Mouse (Mus musculus) brain, adult 2 months (tissue): ENCODE data around the gene Notch1.

ENCODE experiments used
- DNase-seq: peaks from one replicate; pipeline ENCODE4 v3.0.0; 2011; ENCODE audit warnings: low read depth, low spot score

The Notch1 gene

GRCm38 (mm10) chr2:26516275-26516674, at the start of gene Notch1:
TSS of gene Notch1 (minus strand) at chr2:26516663.
- no peak for DNase-seq

DNA sequence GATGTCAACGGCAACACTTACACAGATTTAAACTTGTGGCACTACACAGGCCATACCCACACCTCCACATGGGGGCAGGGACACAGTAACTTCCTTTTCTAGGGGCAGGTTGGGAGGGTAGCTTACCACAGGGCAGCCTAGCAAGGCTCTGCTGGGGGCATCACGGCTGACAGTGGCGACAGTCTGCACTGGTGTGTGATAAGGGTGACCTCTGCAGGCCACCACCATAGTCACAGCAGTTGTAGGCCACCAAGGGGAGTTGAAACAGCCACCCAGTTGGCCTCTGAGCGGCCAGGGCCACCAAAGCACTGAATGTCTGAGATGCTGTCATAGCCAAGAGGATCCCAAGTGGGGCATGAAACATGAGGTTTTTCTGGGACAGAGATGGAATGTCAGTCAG, 49.8 kb upstream of the Notch1 start:
- peak; percentile 60 for DNase-seq

GRCm38 (mm10) chr2:26561351-26562016, 45.0 kb upstream of the Notch1 start:
- DNase-seq, result peak; percentile 79

DNA sequence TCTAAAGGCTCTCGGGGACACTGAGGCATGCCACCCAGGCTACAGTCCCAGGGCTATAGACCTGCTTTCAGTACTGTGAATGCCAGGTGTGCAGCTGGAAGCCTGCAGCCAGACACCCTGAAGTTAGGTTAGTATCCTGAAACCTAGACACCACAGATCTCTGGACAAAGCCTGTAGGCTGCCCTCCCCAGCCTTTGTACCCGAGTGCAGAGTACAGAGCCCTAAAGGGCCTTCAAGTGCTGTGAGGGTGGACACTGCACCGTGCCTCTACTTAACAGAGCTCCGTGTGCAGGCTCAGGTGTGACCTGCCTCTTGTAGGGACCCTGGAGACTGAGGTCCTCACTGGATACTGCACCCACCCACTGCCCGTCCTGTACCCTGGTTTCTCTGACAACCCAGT, 44.0 kb upstream of the Notch1 start:
- DNase-seq, result no peak

DNA sequence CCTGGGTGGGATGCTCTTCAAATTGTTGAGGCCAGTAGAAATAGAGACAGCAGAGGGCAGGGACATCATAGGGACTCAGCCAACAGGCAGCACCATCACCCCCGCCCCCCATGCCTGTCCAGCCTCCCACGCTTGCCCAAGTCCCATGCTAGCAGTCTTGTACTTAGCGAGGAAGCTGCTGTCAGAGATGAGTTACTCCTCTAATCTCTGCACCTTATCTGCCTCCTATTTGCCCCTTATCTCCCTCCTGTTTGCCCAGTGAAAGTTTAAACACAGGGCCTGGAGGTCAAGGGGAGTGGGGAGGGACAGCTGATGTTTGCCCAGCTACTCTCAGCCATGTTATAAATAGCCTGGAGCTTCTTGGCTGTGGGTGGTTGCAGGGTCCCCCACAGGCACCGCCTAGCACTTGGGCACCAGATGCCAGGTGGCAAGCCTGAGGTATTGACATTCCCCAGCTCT, 40.1 kb upstream of the Notch1 start:
- DNase-seq, result no peak

DNA sequence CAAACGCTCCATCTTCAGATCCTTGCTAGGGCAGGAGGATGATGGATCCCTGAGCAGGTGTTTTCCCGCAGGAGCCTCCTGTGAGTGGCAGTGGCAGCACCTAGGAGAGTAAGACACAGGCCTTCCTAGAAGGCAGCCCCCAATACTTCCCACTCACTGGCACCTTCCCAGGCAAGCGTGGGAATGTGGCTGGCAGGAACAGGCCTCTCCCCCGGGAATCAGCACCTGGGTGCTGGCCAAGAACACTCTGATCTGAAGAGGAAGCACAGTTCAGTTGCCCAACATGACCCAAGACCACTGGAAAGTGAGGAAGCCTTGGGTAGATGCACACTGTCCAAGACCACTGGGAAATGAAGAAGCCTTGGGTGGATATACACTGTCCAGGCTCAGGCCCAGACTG, 38.6 kb upstream of the Notch1 start:
- peak; percentile 69 for DNase-seq

DNA sequence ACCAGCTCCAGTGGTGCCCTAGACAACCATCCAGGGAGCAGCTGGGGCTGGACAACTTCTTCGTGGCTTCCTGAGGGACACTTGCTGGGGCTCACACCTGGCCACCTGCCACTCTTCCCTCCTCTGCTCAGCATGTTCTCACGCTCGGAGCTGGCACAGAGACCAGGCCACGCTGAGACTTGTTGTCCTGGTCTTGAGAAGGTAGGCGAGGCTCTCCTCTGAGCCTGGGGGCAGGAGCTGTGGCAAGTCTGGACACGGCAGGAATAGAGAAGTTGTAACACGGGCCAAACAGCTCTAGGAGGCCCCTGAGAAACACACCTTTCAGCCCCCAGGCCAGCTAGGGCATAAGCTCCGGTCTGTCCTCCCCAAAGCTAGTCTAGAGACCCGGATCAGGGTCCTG, 37.4 kb upstream of the Notch1 start:
- DNase-seq, result no peak

DNA sequence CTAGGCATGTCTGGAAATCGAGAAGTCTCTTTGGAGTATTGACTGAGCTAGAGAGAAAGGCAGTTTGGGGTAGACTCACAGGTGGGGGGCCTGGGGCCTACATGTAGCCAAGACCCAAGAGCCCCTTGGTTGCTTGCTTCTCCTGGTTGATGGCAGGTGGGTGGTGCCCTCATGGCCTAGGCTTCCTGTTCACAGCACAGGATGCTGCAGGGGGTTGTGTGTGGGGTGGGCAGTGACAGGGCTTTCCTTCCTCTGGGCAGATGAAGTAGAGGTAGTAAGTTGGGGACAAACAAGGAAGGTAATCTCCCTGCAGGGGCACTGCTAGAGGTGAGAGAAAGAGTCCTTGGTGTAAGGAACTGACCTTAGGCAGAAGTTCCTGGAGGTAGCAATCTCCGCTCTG, 35.6 kb upstream of the Notch1 start:
- DNase-seq, result no peak

- no peak for DNase-seq
These were observed 35.0 kb upstream of the Notch1 start for GRCm38 (mm10) chr2:26551446-26551845.

DNA sequence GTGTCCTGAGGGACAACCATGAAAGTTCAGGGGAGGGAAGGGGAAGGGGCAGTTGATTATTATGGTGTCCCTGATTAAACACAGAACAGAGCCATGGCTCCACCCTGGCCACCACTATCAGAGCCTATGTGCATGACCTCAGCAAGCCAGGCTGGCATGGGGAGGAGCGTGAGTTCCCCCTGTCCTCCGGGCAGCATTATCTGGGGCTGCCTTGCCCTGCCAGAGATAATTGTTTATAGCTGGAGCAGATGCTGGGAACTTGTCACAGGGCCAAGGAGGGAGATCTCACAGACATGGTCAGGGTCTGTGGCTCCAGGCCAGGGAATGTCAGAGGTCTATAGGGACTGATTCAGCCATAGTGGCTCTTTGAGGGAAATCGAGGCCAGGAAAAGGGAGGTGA, 34.3 kb upstream of the Notch1 start:
- no peak for DNase-seq

- DNase-seq, result no peak
These were observed 33.7 kb upstream of the Notch1 start for GRCm38 (mm10) chr2:26550205-26550604.

GRCm38 (mm10) chr2:26549801-26550200, 33.3 kb upstream of the Notch1 start:
- no peak for DNase-seq

DNA sequence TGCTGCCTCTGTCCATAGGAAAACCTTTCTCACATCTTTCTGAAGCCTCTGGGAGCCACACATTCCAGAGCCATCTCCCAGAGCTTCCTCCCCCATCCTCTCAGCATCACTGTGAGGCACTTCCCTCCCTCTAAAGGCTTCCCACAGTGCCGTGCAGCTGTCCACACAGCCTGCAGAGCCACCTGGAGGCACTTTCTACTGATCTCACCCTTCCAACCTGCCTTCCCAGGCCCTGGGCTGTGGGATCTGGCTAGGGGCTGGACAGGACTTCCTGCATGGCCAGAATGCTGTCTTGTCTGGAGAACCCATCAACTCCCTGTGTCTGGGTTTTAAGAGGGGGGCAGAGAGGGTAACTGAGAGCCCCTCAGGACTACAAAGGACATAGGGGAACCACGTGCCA, 31.0 kb upstream of the Notch1 start:
- DNase-seq, result peak; percentile 74

DNA sequence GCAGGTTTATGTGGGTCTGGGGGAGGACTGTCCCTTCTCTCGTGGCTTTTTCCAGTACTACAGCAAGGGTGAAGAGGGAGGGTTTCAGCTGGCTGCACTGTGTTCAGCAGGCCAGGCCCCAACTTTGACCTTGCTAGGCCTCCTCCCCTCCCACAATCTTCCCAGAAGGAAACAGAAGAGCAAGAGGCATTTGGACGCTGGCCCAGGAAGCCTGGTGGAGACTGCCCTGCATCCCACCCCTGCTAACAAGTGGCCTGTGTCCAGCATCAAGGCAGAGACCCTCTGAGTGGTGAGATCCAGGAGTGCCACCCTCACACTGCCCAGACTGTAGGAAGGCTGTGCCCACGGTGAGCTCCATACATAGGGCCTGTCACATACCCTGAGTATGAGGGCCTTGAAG, 27.8 kb upstream of the Notch1 start:
- DNase-seq, result no peak

GRCm38 (mm10) chr2:26543768-26544167, 27.3 kb upstream of the Notch1 start:
- no peak for DNase-seq

DNA sequence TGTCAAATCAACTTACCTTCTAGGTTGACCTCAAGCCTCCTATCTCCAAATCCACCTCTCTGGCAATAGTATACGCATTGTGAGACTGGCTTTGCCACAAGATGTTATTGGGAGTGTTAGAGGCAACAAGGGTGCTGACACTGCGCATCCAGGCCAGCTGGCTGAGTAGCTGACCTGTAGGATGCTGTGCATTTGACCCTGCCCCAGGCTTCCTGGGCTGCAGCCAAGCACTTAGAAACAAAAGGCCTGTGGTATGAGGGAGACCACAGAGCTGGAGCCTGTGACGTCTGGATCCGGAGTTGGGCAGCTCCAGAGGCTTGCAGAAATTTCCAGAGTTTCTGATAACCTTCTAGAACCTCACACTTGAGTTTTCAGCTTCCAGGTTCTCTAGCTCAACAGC, 26.7 kb upstream of the Notch1 start:
- no peak for DNase-seq

DNA sequence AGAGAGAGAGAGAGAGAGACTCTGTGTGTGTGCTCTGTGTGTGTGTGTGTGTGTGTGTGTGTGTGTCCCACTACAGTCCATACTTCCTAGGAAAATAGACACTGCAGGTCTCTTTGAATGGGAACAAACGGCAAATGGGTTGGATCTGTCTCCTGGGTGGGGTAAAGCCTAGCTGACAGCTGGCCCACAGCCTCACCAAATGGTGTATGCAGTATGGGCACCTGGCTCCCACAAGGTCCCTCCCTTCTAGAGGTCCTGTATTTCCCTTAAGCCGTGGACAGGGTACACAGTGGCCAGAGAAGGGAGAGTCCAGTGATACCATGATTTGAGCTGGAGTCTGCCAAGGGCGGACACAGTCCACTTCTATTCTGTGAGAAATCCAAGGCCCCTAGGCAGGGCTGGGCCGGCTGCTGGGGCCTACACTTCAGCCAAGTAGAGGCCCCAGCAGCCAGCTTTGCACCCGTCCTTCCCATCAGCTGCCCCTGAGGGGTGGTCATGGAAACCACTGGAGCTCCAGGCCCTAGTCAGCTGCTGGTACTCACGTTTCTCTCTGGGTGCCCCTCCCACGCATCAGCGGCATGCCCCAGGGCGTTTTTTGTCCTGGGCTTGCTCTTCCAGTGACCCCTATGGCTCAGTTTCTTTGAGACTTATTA, 24.9 kb upstream of the Notch1 start:
- DNase-seq, result no peak

GRCm38 (mm10) chr2:26540721-26541120, 24.3 kb upstream of the Notch1 start:
- no peak for DNase-seq

DNA sequence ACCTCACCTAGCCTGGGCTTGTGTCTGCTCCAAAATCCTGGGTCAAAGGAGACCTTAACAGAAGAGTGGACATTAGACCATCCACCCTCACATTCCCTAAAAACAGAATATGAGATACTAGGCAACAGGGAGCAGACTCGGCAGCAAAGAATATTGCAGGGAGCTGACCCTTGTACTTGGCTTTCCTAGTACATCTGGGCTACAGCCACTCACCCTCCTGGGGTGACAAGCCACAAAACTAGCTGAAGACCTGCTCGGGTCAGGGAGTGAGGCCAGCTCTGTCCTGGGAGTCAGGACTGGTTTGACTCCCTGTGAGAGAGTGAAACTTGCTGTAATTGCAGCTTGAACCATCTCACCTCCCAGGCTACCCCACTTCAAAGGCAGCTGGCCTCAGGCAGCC, 23.1 kb upstream of the Notch1 start:
- DNase-seq, result no peak

DNA sequence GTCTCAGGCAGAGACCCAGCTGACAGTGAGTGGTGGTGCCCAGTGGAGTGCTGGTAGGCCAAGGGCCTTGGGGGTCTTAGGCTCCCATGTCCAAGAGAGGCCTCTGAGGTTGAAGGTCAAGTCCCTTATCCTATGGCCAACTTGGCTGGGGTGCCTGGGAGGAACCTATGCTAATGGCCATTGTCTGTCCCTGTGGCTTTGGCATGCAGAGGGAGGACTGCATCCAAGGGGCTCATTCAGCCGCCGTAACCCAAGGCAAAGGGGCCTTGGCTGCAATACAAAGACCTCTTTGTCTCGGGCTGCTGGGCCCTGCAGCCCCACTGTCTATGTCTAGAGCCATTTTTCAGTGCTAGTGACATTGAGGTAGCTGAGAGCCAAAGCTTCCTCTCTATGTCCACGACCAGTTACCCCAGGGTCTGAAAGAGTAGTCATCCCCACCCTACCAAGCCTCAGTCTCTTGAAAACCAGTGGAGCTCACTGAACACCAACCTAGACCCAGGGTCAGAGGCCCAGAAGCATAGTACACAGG, 19.1 kb upstream of the Notch1 start:
- DNase-seq, result peak; percentile 82

GRCm38 (mm10) chr2:26534616-26535015, 18.2 kb upstream of the Notch1 start:
- peak; percentile 57 for DNase-seq

DNA sequence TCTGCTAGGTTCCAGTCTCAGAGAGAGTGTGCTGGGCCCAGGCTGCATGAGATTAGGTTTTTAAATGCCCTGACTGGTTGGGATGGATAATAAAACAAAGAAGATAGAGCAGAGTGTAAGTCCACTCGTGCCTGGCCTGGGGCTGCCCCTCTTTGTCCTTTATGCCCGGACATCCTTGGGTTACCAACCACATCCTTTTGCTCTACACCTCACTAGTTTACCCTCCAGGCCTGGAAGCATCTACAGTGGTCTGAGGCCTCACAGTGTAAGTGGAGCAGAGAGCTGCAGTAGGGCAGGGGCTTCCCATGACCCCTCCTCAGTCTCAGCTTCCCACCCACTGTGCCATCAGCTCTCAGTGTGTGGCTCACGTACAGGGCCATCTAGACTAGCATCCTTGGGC, 17.7 kb upstream of the Notch1 start:
- no peak for DNase-seq

GRCm38 (mm10) chr2:26533249-26533648, 16.8 kb upstream of the Notch1 start:
- DNase-seq, result peak; percentile 47
